Mouse (Mus musculus): ENCODE results near the gene Dtd2.

GRCm38 (mm10) chr12:51990629-51991028 lies 15.7 kb downstream of the Dtd2 start:
- TF ChIP-seq CTCF (IDR thresholded peaks at IDR 0.05; ENCODE audit: low read depth, low read length) (no peak), POLR2A (IDR thresholded peaks at IDR 0.05; ENCODE audit: borderline replicate concordance, low read depth, low read length) (no peak)
